Mouse (Mus musculus) retina, postnatal 1 day (tissue): ENCODE measurements around the gene Ank.

Experiments used
- DNase-seq: peaks from one replicate; pipeline ENCODE4 v3.0.0-alpha.2; 2012

The Ank gene

DNA sequence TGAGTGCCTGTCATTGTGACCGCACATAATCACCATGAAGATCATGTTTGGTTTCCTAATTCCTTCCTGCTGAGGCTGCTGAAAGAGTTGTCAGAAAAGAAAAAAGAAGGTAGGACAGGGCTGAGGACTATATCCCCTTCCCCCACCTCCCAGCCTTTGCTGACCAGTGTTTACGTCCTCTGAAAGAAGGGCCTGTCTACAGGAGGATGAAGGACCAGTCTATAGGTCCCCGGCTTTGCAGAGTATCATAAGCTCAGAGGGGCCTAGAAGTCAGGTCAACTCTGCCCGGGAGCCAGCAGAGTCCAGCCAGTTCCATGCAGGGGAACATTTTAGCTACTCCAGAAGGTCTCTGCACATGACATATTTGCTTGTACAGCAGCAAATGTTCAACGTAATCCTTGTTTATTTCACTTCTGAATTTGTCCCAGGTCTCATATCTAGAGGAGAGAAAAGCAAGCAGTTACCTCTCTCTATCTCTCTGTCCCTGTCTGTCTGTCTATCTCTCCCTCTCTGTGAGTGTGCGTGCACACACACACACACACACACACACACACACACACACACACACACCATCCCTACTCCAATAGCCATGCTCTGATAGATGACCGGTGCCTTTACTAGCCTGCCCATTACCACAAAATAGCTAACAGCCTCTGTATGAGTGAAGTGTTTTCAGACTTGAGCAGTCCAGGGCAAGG lies 31.0 kb downstream of the Ank start:
- DNase-seq: no peak

GRCm38 (mm10) chr15:27498078-27498477 lies 31.6 kb downstream of the Ank start:
- DNase-seq: no peak

GRCm38 (mm10) chr15:27500390-27500789 lies 33.9 kb downstream of the Ank start:
- DNase-seq: no peak

- no peak for DNase-seq
Observed at GRCm38 (mm10) chr15:27502338-27502737, 35.9 kb downstream of the Ank start.

DNA sequence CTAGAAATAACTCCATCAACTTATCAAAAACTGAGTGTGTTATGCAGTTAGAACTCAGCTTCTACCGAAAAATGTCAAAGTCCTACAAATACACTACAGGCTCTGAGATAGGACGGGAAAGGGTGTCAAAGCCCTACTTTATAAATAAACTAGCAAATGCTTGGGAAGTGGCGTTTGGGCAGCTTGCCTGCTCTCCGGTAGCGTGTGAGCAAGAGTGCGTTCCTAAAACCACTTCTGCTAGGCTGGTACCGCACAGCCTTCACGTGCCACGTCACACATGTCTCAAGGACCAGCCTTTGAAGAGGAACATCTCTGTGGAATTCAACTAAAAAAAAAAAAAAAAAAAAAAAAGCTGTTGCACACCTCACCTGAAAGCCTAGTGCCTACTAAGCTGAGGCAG lies 36.7 kb downstream of the Ank start:
- DNase-seq: no peak

- no peak for DNase-seq
Observed at GRCm38 (mm10) chr15:27503801-27504730, 37.6 kb downstream of the Ank start.

DNA sequence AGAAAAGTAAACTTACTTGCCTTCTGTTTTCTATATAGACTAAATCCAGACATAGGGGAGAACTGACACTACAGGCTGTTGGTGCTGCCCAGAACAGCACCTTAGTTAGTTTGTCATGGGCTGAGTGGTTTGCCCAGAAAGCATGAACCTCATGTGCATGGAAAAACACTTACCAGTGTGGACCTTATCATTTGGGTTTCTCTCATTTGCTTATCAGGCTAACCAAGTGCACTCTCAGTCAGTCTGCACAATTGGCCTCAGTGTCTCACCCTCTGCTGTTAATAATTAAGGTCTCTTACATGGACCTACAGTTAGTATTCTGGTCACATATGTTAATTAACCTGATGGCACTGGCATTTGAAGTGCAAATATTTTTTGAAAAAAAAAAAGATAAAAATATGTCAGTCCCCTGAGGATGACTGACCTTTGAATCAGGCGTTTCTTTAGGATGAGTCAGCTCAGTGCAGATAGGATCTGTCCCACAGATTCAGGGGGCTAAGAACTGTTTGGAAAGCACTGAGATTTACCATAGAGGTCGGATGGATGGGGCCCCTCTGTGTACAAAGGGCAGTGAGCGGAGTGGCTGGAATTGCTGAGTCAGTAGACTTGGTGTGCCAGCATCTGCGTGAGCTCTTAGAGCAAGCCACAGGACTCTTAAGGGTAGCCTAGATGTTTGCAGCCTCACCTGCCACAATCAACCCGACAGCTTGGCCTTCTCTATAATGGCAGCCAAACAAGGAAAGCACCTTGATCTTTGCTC lies 39.8 kb downstream of the Ank start:
- no peak for DNase-seq

- DNase-seq: no peak
Observed at GRCm38 (mm10) chr15:27506893-27507596, 40.6 kb downstream of the Ank start.

DNA sequence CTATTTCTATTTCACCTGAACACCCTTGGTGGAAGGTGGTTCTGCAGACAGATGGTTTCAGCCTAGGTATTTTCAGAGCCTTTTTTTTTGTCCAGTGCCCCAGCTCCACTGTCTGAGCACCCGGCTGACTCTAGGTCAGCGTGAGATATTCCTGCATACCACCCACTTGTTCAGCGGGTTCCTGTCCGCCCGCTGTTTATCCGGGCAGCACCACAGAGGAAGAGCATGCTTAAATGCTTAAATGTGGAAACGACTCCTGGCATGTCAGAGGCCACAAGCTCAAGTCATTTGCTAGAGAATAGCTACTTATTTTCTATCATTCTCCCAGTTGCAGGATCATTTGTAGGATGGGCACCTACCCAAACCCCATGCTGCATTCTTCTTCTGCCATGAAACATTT lies 41.7 kb downstream of the Ank start:
- no peak for DNase-seq

- DNase-seq: no peak
Observed at GRCm38 (mm10) chr15:27508982-27509381, 42.5 kb downstream of the Ank start.

GRCm38 (mm10) chr15:27516927-27517326 lies 50.5 kb downstream of the Ank start:
- no peak for DNase-seq

DNA sequence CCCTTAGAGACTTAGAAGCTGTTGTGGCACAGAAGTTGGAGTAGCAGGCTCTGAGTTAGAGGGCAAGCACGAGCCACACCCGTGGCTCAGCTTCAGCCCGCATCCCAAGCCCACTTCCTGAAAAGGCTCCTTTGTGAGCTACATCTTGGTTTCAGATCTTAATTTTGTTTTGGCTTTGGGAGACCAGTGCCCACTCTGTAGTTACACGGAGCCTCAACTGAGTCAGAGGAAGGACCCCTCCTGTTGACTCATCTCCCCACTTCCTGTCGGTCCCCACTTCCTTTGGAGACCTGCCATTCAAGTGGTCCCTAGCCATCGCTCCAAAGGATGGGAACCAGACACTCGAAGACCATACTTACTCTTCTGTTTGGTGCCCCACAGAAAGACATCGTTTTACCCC lies 51.5 kb downstream of the Ank start:
- DNase-seq: no peak

DNA sequence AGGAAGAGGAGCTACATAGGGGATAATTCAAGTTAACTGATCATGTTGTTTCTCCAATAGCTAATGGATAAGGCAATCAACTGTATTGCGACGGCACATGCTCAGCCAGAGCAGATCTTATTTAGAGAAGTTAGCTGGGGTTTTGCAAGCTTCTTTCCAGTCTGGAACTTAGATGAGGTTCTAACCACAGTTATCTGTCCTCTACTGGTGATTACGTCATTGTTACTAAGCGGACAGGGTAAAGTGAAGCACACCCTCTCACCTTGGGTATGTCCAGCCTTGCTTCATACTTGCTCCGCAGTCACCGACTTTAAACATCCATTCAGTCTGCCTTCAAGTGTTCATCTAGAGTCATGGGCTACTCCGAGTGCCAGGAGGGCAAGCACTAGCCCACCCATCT lies 53.4 kb downstream of the Ank start:
- DNase-seq: no peak

DNA sequence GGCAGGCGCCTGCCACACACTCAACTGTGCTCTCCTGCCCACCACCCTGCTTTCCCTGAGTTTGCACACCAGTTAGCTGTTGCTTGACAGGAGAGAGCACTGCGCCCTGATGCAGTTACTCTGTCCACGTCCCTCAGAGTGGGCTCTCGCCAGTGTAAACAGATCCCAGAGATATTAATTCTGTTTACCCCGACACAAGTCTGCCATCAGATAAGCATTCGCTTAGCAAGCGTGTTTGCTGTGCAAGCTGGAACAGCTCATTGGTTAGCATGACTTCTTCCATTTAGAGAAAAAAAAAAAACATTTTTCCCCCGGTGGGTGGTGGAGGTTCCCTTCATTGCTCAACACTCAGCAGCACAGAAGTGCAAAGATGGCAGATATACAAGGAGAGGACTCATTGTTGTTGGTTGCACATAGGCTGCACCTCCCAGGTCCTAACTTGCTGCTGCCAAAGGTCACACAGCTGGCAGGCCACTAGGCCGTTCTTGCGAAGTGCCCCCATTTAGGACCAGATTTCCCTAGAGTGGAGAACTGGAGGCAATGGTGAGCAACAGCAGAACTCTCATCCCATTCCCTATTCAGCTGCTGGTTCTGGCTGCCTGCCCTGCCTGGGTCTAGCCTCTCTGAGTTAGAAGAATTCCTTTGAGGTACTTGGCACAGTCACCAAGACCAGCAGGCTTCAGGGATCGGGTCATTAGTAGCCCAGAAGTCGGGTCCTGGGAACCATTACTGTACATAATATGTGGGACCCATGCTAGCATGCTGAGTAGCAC lies 58.9 kb downstream of the Ank start:
- DNase-seq: no peak

- DNase-seq: no peak
Observed at GRCm38 (mm10) chr15:27528896-27529295, 62.4 kb downstream of the Ank start.

GRCm38 (mm10) chr15:27530023-27530422 lies 63.5 kb downstream of the Ank start:
- DNase-seq: no peak

DNA sequence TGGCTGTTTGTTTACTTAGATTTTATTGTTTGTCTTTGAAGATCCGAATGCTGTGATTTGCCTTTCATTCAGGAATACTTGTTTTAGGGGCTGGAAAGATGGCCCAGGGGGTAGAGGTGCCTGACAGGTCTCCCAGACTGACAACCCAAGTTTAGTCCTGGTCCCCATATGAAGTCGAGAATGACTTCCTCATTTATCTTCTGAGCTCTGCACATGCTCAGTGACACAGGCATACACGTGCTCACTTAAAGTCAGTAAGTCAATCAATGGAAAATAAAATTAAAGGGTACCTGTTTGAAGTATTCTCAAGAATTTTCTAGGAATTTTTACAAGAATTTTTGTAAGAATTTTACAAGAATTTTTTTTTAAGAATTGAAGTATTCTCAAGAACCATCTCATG lies 66.6 kb downstream of the Ank start:
- no peak for DNase-seq

- no peak for DNase-seq
Observed at GRCm38 (mm10) chr15:27535681-27536080, 69.2 kb downstream of the Ank start.

- DNase-seq: no peak
Observed at GRCm38 (mm10) chr15:27536186-27536585, 69.7 kb downstream of the Ank start.

DNA sequence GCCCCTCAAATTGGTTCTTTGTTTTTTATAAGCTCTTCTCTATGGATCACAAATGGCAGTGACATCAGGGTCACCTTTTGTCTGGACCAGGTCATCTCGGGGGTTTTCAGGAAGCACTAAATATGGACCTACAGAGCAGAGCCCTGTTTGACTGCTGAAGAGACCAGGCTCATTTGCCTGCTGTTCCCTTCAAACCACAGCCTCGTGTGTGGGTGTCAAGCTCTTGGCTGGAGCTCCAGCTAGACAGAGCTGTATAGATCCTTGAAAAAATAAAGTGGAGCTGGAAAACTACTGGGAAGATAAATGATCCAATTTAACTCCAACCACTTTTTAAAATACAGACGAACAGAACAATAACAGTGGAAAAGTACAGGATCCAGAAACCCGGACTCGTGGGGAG lies 70.3 kb downstream of the Ank start:
- no peak for DNase-seq

- DNase-seq: no peak
Observed at GRCm38 (mm10) chr15:27537519-27538223, 71.2 kb downstream of the Ank start.
